Mouse (Mus musculus) T-cell, adult 66 days (primary cell): ENCODE data around the gene Gm26741. TPM values are rescaled to one million over a fixed set of nuclear protein-coding genes. Genes with fewer than 3 reads are reported as not detected.

ENCODE experiments used
- total RNA-seq, 2 experiments: library from RNA; stranded (reverse); gene quantifications; 3 replicates in 1 of 2; 4 replicates in 1 of 2; pipeline ENCODE4 v1.2.4; 2023

Gene Gm26741
- not detected for total RNA-seq

GRCm38 (mm10) chr10:52358467-52358866 lies at the start of gene Gm26741:
Gene Gm26741 (plus strand): TSS chr10:52358767.

GRCm38 (mm10) chr10:52381845-52382591 lies 23.5 kb downstream of the Gm26741 start, which contains the start of gene Gopc:
Gene Gopc (minus strand): TSS chr10:52382124.

GRCm38 (mm10) chr10:52388922-52389430 lies 30.4 kb downstream of the Gm26741 start, which contains the start of gene Nepn:
Gene Nepn (plus strand): TSS chr10:52388972.

Other genes with a start within 250 kb of the Gm26741 start
- not detected for gene Ros1, start 163.5 kb upstream of the Gm26741 start, total RNA-seq
- under 1 TPM; 0.17 to 0.18 TPM for gene Dcbld1, start 125.1 kb upstream of the Gm26741 start, total RNA-seq
- 10 to 100 TPM; 23.5 TPM for gene Gopc, start 23.4 kb downstream of the Gm26741 start, total RNA-seq
- not detected for gene Nepn, start 30.2 kb downstream of the Gm26741 start, total RNA-seq
- 10 to 100 TPM; 39.2 to 46.6 TPM for gene Nus1, start 58.8 kb downstream of the Gm26741 start, total RNA-seq